Mouse (Mus musculus): ENCODE measurements at regions not wholly inside any gene's neighbourhood (a gene's known extent, or its start where the extent isn't known, plus 50 kb on each side); places are given as distances from the start of the nearest gene placed in this dataset.

GRCm38 (mm10) chr10:126661095-126661615 lies 240.0 kb downstream of the Atp23 start:
- TF ChIP-seq CTCF (IDR thresholded peaks at IDR 0.05; ENCODE audit: insufficient read depth, low read depth, low read length) (no peak), POLR2A (IDR thresholded peaks at IDR 0.05; ENCODE audit: insufficient read depth, low read depth, low read length) (no peak)
